Mouse (Mus musculus): Measurements from ENCODE around the gene Efhc1. TPM values are rescaled to one million over a fixed set of nuclear protein-coding genes. Genes with fewer than 3 reads are reported as not detected.
A peak's percentile ranks its signal among the peaks of the same experiment; 100 is the strongest.

Gene Efhc1
- polyA plus RNA-seq, 1 experiment, result 0.99 TPM

- H3K4me3 ChIP-seq (ENCODE audit: insufficient read depth, low read depth, low read length), result no peak overlapping the region
- no peaks in the 10 kb centered on the region for H3K4me1 ChIP-seq (ENCODE audit: control insufficient read depth, insufficient read depth, insufficient read length, low read length)
- no peak overlapping the region for H3K27ac ChIP-seq (replicated peaks; ENCODE audit: low read depth, low read length)
Observed at GRCm38 (mm10) chr1:20928487-20928886, 22.9 kb upstream of the Efhc1 start.

GRCm38 (mm10) chr1:20933457-20933856, 18.0 kb upstream of the Efhc1 start:
- Histone ChIP-seq H3K27ac (replicated peaks; ENCODE audit: low read depth, low read length) (no peak overlapping the region), H3K4me1 (ENCODE audit: control insufficient read depth, insufficient read depth, insufficient read length, low read length) (no peaks in the 10 kb centered on the region), H3K4me3 (ENCODE audit: insufficient read depth, low read depth, low read length) (no peak overlapping the region)

- Histone ChIP-seq H3K27ac (replicated peaks; ENCODE audit: low read depth, low read length) (no peak overlapping the region), H3K4me3 (ENCODE audit: insufficient read depth, low read depth, low read length) (no peak overlapping the region), H3K4me1 (ENCODE audit: control insufficient read depth, insufficient read depth, insufficient read length, low read length) (no peaks in the 10 kb centered on the region)
Observed at GRCm38 (mm10) chr1:20935106-20935505, 16.3 kb upstream of the Efhc1 start.

GRCm38 (mm10) chr1:20939046-20939445, 12.4 kb upstream of the Efhc1 start:
- Histone ChIP-seq H3K27ac (replicated peaks; ENCODE audit: low read depth, low read length) (no peak overlapping the region), H3K4me1 (ENCODE audit: control insufficient read depth, insufficient read depth, insufficient read length, low read length) (no peaks in the 10 kb centered on the region), H3K4me3 (ENCODE audit: insufficient read depth, low read depth, low read length) (no peak overlapping the region)

GRCm38 (mm10) chr1:20940151-20940550, 11.3 kb upstream of the Efhc1 start:
- no peaks in the 10 kb centered on the region for H3K4me1 ChIP-seq (ENCODE audit: control insufficient read depth, insufficient read depth, insufficient read length, low read length)
- no peak overlapping the region for H3K4me3 ChIP-seq (ENCODE audit: insufficient read depth, low read depth, low read length)
- H3K27ac ChIP-seq (replicated peaks; ENCODE audit: low read depth, low read length), result no peak overlapping the region

GRCm38 (mm10) chr1:20941322-20941721, 10.1 kb upstream of the Efhc1 start:
- Histone ChIP-seq H3K4me3 (ENCODE audit: insufficient read depth, low read depth, low read length) (no peak overlapping the region), H3K27ac (replicated peaks; ENCODE audit: low read depth, low read length) (no peak overlapping the region), H3K4me1 (ENCODE audit: control insufficient read depth, insufficient read depth, insufficient read length, low read length) (no peaks in the 10 kb centered on the region)

- Histone ChIP-seq H3K27ac (replicated peaks; ENCODE audit: low read depth, low read length) (no peak overlapping the region), H3K4me3 (ENCODE audit: insufficient read depth, low read depth, low read length) (no peak overlapping the region), H3K4me1 (ENCODE audit: control insufficient read depth, insufficient read depth, insufficient read length, low read length) (no peaks in the 10 kb centered on the region)
Observed at GRCm38 (mm10) chr1:20941857-20942256, 9.6 kb upstream of the Efhc1 start.

- H3K4me1 ChIP-seq (ENCODE audit: control insufficient read depth, insufficient read depth, insufficient read length, low read length), result no peaks in the 10 kb centered on the region
Observed at GRCm38 (mm10) chr1:20943016-20943415, 8.4 kb upstream of the Efhc1 start.

GRCm38 (mm10) chr1:20951799-20952198, 373 bp downstream of the Efhc1 start:
- peak overlapping the region; percentile 66 for H3K4me3 ChIP-seq (ENCODE audit: insufficient read depth, low read depth, low read length)
- H3K4me1 ChIP-seq (ENCODE audit: control insufficient read depth, insufficient read depth, insufficient read length, low read length), result 0 out of 2 replicates have a peak, but pooled peaks cover 2% of the 10 kb centered on the region
- no peak overlapping the region for H3K27ac ChIP-seq (replicated peaks; ENCODE audit: low read depth, low read length)

More at GRCm38 (mm10) chr1:20943016-20943415, 8.4 kb upstream of the Efhc1 start:
- Histone ChIP-seq H3K4me3 (ENCODE audit: insufficient read depth, low read depth, low read length) (no peak overlapping the region), H3K27ac (replicated peaks; ENCODE audit: low read depth, low read length) (no peak overlapping the region)

GRCm38 (mm10) chr1:20954876-20955275, 3.5 kb downstream of the Efhc1 start:
- Histone ChIP-seq H3K27ac (replicated peaks; ENCODE audit: low read depth, low read length) (no peak overlapping the region), H3K4me3 (ENCODE audit: insufficient read depth, low read depth, low read length) (no peak overlapping the region), H3K4me1 (ENCODE audit: control insufficient read depth, insufficient read depth, insufficient read length, low read length) (0 out of 2 replicates have a peak, but pooled peaks cover 2% of the 10 kb centered on the region)

- Histone ChIP-seq H3K27ac (replicated peaks; ENCODE audit: low read depth, low read length) (no peak overlapping the region), H3K4me1 (ENCODE audit: control insufficient read depth, insufficient read depth, insufficient read length, low read length) (no peaks in the 10 kb centered on the region), H3K4me3 (ENCODE audit: insufficient read depth, low read depth, low read length) (no peak overlapping the region)
Observed at GRCm38 (mm10) chr1:20969642-20970041, 18.2 kb downstream of the Efhc1 start.

- Histone ChIP-seq H3K4me1 (ENCODE audit: control insufficient read depth, insufficient read depth, insufficient read length, low read length) (no peaks in the 10 kb centered on the region), H3K4me3 (ENCODE audit: insufficient read depth, low read depth, low read length) (no peak overlapping the region), H3K27ac (replicated peaks; ENCODE audit: low read depth, low read length) (no peak overlapping the region)
Observed at GRCm38 (mm10) chr1:20973389-20973788, 22.0 kb downstream of the Efhc1 start.

GRCm38 (mm10) chr1:20974341-20975135, 23.1 kb downstream of the Efhc1 start:
- H3K27ac ChIP-seq (replicated peaks; ENCODE audit: low read depth, low read length), result no peak overlapping the region
- no peaks in the 10 kb centered on the region for H3K4me1 ChIP-seq (ENCODE audit: control insufficient read depth, insufficient read depth, insufficient read length, low read length)
- H3K4me3 ChIP-seq (ENCODE audit: insufficient read depth, low read depth, low read length), result no peak overlapping the region

GRCm38 (mm10) chr1:20980553-20980952, 29.1 kb downstream of the Efhc1 start:
- H3K4me3 ChIP-seq (ENCODE audit: insufficient read depth, low read depth, low read length), result no peak overlapping the region
- no peaks in the 10 kb centered on the region for H3K4me1 ChIP-seq (ENCODE audit: control insufficient read depth, insufficient read depth, insufficient read length, low read length)
- H3K27ac ChIP-seq (replicated peaks; ENCODE audit: low read depth, low read length), result no peak overlapping the region

GRCm38 (mm10) chr1:20981764-20982163, 30.3 kb downstream of the Efhc1 start:
- Histone ChIP-seq H3K27ac (replicated peaks; ENCODE audit: low read depth, low read length) (no peak overlapping the region), H3K4me1 (ENCODE audit: control insufficient read depth, insufficient read depth, insufficient read length, low read length) (no peaks in the 10 kb centered on the region), H3K4me3 (ENCODE audit: insufficient read depth, low read depth, low read length) (no peak overlapping the region)

GRCm38 (mm10) chr1:20984103-20984502, 32.7 kb downstream of the Efhc1 start:
- Histone ChIP-seq H3K4me3 (ENCODE audit: insufficient read depth, low read depth, low read length) (no peak overlapping the region), H3K4me1 (ENCODE audit: control insufficient read depth, insufficient read depth, insufficient read length, low read length) (no peaks in the 10 kb centered on the region)

More at GRCm38 (mm10) chr1:20984103-20984502, 32.7 kb downstream of the Efhc1 start:
- no peak overlapping the region for H3K27ac ChIP-seq (replicated peaks; ENCODE audit: low read depth, low read length)
